Mouse (Mus musculus) neural tube, embryonic 11.5 days (tissue): ENCODE results near the gene Mecom. TPM values are rescaled to one million over a fixed set of nuclear protein-coding genes. Genes with fewer than 3 reads are reported as not detected.

ENCODE experiments used
- ATAC-seq: fragments of 200-750 bp; cut with Nextera tagmentation; 2 replicates; pipeline ENCODE4 v1.8.0; 2017; ENCODE audit warnings: moderate number of reproducible peaks, mild to moderate bottlenecking, moderate TSS enrichment, moderate library complexity; ENCODE audit not compliant: insufficient read depth, low FRiP score, low TSS enrichment
- DNase-seq: peaks from one replicate; pipeline ENCODE4 v3.0.0-alpha.2; 2015; ENCODE audit warnings: low spot score
- H3K27ac ChIP-seq: fragments of 300-500 bp; sonication (generic); 2 replicates; pipeline ENCODE4 v1.5.1; 2014; ENCODE audit warnings: low read depth, mild to moderate bottlenecking, low read length
- H3K27me3 ChIP-seq: fragments of 300-500 bp; sonication (generic); 2 replicates; pipeline ENCODE4 v1.6.1; 2014; ENCODE audit warnings: mild to moderate bottlenecking, low read length, mixed read lengths; ENCODE audit not compliant: control insufficient read depth, insufficient read depth
- H3K36me3 ChIP-seq: fragments of 300-500 bp; sonication (generic); 2 replicates; pipeline ENCODE4 v1.6.1; 2014; ENCODE audit warnings: mild to moderate bottlenecking, low read length, moderate library complexity, mixed read lengths; ENCODE audit not compliant: control insufficient read depth, insufficient read depth
- H3K4me1 ChIP-seq: fragments of 300-500 bp; sonication (generic); 2 replicates; pipeline ENCODE4 v1.6.1; 2014; ENCODE audit warnings: low read length, mixed read lengths; ENCODE audit not compliant: control insufficient read depth, insufficient read depth
- H3K4me2 ChIP-seq: fragments of 300-500 bp; sonication (generic); 2 replicates; pipeline ENCODE4 v1.6.1; 2014; ENCODE audit warnings: low read depth, mild to moderate bottlenecking, moderate library complexity
- H3K4me3 ChIP-seq: fragments of 300-500 bp; sonication (generic); 2 replicates; pipeline ENCODE4 v1.5.1; 2014; ENCODE audit warnings: low read depth, low read length
- H3K9ac ChIP-seq: fragments of 300-500 bp; sonication (generic); 2 replicates; pipeline ENCODE4 v1.6.1; 2014; ENCODE audit warnings: mild to moderate bottlenecking, low read length
- H3K9me3 ChIP-seq: fragments of 300-500 bp; sonication (generic); 2 replicates; pipeline ENCODE4 v1.6.1; 2016; ENCODE audit warnings: low read length; ENCODE audit not compliant: control insufficient read depth
- whole genome bisulfite sequencing: fragments of 180-500 bp; shearing (Covaris S2); extraction: QIAGEN DNeasy Blood & Tissue Kit; methylation state at CpG from one replicate; pipeline ENCODE4 v1.1.7; 2014; 5-methylcytosine and 5-hydroxymethylcytosine counted together
- polyA plus RNA-seq: library from polyadenylated mRNA; unstranded; fragments of >200 nt; fragmentation: Nextera tagmentation; extraction: Ambion mirVana; gene quantifications from 2 replicates; pipeline ENCODE4 v1.2.1, GENCODE M21; 2014

The Mecom gene
- polyA plus RNA-seq, 1 experiment from 2014 or later, result 31.8 TPM

- 30% methylated on average over 5 of the region's 5 CpGs for WGBS
These were observed 64.7 kb downstream of the Mecom start for GRCm38 (mm10) chr3:30483006-30483684.

GRCm38 (mm10) chr3:30481682-30482081 lies 66.1 kb downstream of the Mecom start:
- no peak overlapping the region for H3K27ac ChIP-seq
- ATAC-seq, result no peak
- H3K9ac ChIP-seq, result no peak overlapping the region
- no peak for DNase-seq
- 33% methylated on average over 10 of the region's 10 CpGs for WGBS
- H3K4me3 ChIP-seq, result no peak overlapping the region
- H3K4me2 ChIP-seq, result no peak overlapping the region
- no peaks in the 10 kb centered on the region for H3K36me3 ChIP-seq
- H3K27me3 ChIP-seq, result no peaks in the 10 kb centered on the region
- H3K4me1 ChIP-seq, result peaks cover 2% of the 10 kb centered on the region; the same call in 1 of the 2 replicates
- H3K9me3 ChIP-seq, result no peaks in the 10 kb centered on the region

More at GRCm38 (mm10) chr3:30483006-30483684, 64.7 kb downstream of the Mecom start:
- Histone ChIP-seq H3K4me2 (no peak overlapping the region), H3K27me3 (no peaks in the 10 kb centered on the region), H3K36me3 (no peaks in the 10 kb centered on the region), H3K27ac (no peak overlapping the region), H3K4me1 (peaks cover 2% of the 10 kb centered on the region; the same call in 1 of the 2 replicates), H3K4me3 (no peak overlapping the region), H3K9me3 (no peaks in the 10 kb centered on the region), H3K9ac (no peak overlapping the region)
- no peak for ATAC-seq
- DNase-seq, result no peak

GRCm38 (mm10) chr3:30480551-30480950 lies 67.3 kb downstream of the Mecom start:
- H3K9me3 ChIP-seq, result no peaks in the 10 kb centered on the region
- no peak overlapping the region for H3K4me2 ChIP-seq
- DNase-seq (no peak), ATAC-seq (no peak)
- H3K4me3 ChIP-seq, result no peak overlapping the region
- H3K27me3 ChIP-seq, result no peaks in the 10 kb centered on the region
- H3K9ac ChIP-seq, result no peak overlapping the region
- H3K27ac ChIP-seq, result no peak overlapping the region
- H3K36me3 ChIP-seq, result no peaks in the 10 kb centered on the region
- WGBS, result 73% methylated on average over 6 of the region's 6 CpGs
- H3K4me1 ChIP-seq, result peaks cover 2% of the 10 kb centered on the region; the same call in 1 of the 2 replicates

GRCm38 (mm10) chr3:30478252-30478651 lies 69.6 kb downstream of the Mecom start:
- Histone ChIP-seq H3K9me3 (no peaks in the 10 kb centered on the region), H3K27me3 (no peaks in the 10 kb centered on the region), H3K27ac (no peak overlapping the region), H3K36me3 (no peaks in the 10 kb centered on the region), H3K4me3 (no peak overlapping the region), H3K9ac (no peak overlapping the region), H3K4me1 (peaks cover 2% of the 10 kb centered on the region; the same call in 1 of the 2 replicates), H3K4me2 (no peak overlapping the region)
- no peak for ATAC-seq
- WGBS, result 52% methylated on average over 6 of the region's 6 CpGs
- peak; percentile 24 for DNase-seq

- Histone ChIP-seq H3K27ac (no peak overlapping the region), H3K4me3 (no peak overlapping the region), H3K9ac (no peak overlapping the region), H3K9me3 (no peaks in the 10 kb centered on the region), H3K4me1 (peaks cover 2% of the 10 kb centered on the region; the same call in 1 of the 2 replicates), H3K36me3 (no peaks in the 10 kb centered on the region), H3K4me2 (no peak overlapping the region), H3K27me3 (no peaks in the 10 kb centered on the region)
- no peak for ATAC-seq
- DNase-seq, result no peak
- 61% methylated on average over 5 of the region's 5 CpGs for WGBS
These were observed 70.8 kb downstream of the Mecom start for GRCm38 (mm10) chr3:30477008-30477407.

GRCm38 (mm10) chr3:30475591-30475990 lies 72.2 kb downstream of the Mecom start:
- H3K9me3 ChIP-seq, result no peaks in the 10 kb centered on the region
- H3K4me3 ChIP-seq, result no peak overlapping the region
- 47% methylated on average over 6 of the region's 6 CpGs for WGBS
- no peak for DNase-seq
- ATAC-seq, result no peak
- no peak overlapping the region for H3K9ac ChIP-seq
- no peak overlapping the region for H3K4me2 ChIP-seq
- no peaks in the 10 kb centered on the region for H3K36me3 ChIP-seq
- no peaks in the 10 kb centered on the region for H3K27me3 ChIP-seq
- H3K27ac ChIP-seq, result no peak overlapping the region
- no peaks in the 10 kb centered on the region for H3K4me1 ChIP-seq

GRCm38 (mm10) chr3:30468068-30468835 lies 79.6 kb downstream of the Mecom start:
- ATAC-seq (no peak), DNase-seq (no peak)
- WGBS, result 82% methylated on average over 7 of the region's 7 CpGs

GRCm38 (mm10) chr3:30466031-30466650 lies 81.7 kb downstream of the Mecom start:
- no peaks in the 10 kb centered on the region for H3K36me3 ChIP-seq
- no peaks in the 10 kb centered on the region for H3K27me3 ChIP-seq
- no peaks in the 10 kb centered on the region for H3K4me1 ChIP-seq
- H3K9ac ChIP-seq, result no peak overlapping the region
- H3K27ac ChIP-seq, result no peak overlapping the region
- DNase-seq, result no peak
- WGBS, result 57% methylated on average over 11 of the region's 11 CpGs
- no peak overlapping the region for H3K4me3 ChIP-seq
- ATAC-seq, result no peak
- no peak overlapping the region for H3K4me2 ChIP-seq
- H3K9me3 ChIP-seq, result no peaks in the 10 kb centered on the region

More at GRCm38 (mm10) chr3:30468068-30468835, 79.6 kb downstream of the Mecom start:
- no peaks in the 10 kb centered on the region for H3K4me1 ChIP-seq
- no peak overlapping the region for H3K4me2 ChIP-seq
- H3K9ac ChIP-seq, result no peak overlapping the region
- no peaks in the 10 kb centered on the region for H3K9me3 ChIP-seq
- no peaks in the 10 kb centered on the region for H3K36me3 ChIP-seq
- H3K27ac ChIP-seq, result no peak overlapping the region
- H3K4me3 ChIP-seq, result no peak overlapping the region
- H3K27me3 ChIP-seq, result no peaks in the 10 kb centered on the region
